Comparison of ENCODE assay signal across 7 mouse cellular contexts in the genomic region with DNA sequence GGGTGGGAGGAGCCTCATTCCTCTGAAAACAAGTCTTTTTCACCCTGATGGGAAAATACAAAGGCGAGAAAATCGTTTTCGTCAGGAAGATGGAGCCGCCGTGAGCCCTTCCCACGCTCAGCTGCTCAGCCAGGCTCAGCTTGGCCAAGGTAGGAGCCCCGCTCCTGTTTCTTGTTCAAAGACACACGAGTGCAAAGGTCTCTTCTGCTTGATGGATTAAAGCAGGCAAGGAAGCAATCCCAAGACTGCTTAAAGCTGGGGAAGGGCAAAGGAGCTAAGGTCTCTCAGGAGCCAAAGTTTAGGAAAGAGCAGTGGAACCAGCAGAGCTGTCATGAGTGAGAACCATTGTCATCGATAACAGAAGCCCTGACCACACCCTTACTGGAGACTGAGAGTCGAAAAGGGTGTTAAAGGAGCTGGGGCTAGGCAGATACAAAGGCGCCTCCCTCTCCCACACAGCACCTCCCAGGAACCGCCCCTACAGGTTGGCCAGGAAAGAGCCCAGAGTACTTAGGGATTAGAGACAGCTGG.
DNase-seq lines count a peak whose midpoint lies in the region; ATAC-seq and TF ChIP-seq lines count a peak whose summit lies in the region.

No protein-coding gene starts in this region.

- no peak for TF ChIP-seq POLR2A in lung, adult 2 months (IDR thresholded peaks at IDR 0.05; ENCODE audit: borderline replicate concordance, extremely low read depth, low read depth, low read length)

- no peaks in the 10 kb centered on the region for H3K9me3 ChIP-seq in lung, embryonic 14.5 days (ENCODE audit: low read depth, low read length)
- no peaks in the 10 kb centered on the region for H3K9me3 ChIP-seq in embryonic facial prominence, embryonic 10.5 days
- no peaks in the 10 kb centered on the region for H3K9me3 ChIP-seq in stomach, embryonic 14.5 days (ENCODE audit: control insufficient read depth, low read depth, low read length)

- H3K9ac ChIP-seq in lung, embryonic 14.5 days = no peak overlapping the region
- no peak overlapping the region for H3K9ac ChIP-seq in stomach, embryonic 14.5 days (replicated peaks; ENCODE audit: low read depth, low read length)

- H3K4me3 ChIP-seq in lung, embryonic 14.5 days (ENCODE audit: low read depth, low read length) = no peak overlapping the region
- no peak overlapping the region for H3K4me3 ChIP-seq in lung, adult 2 months (replicated peaks; ENCODE audit: extremely low read depth, low read depth, low read length)
- H3K4me3 ChIP-seq in embryonic facial prominence, embryonic 10.5 days = no peak overlapping the region
- H3K4me3 ChIP-seq in stomach, embryonic 14.5 days (ENCODE audit: low read depth, low read length) = no peak overlapping the region

- WGBS in lung, embryonic 14.5 days = 23% methylated on average over 12 of the region's 12 CpGs
- 31% methylated on average over 12 of the region's 12 CpGs for WGBS in lung, adult 2 months
- WGBS in embryonic facial prominence, embryonic 10.5 days = 35% methylated on average over 12 of the region's 12 CpGs
- WGBS in stomach, embryonic 14.5 days = 13% methylated on average over 12 of the region's 12 CpGs

- no peak overlapping the region for H3K4me2 ChIP-seq in lung, embryonic 14.5 days
- H3K4me2 ChIP-seq in stomach, embryonic 14.5 days (replicated peaks; ENCODE audit: low read depth, low read length) = no peak overlapping the region

- TF ChIP-seq CTCF in lung, embryonic 14.5 days (IDR thresholded peaks at IDR 0.05; ENCODE audit: low read depth) = no peak; the same call in 1 of the 2 replicates
- no peak for TF ChIP-seq CTCF in lung, adult 2 months (IDR thresholded peaks at IDR 0.05; ENCODE audit: insufficient read depth, low read length)

- H3K27me3 ChIP-seq in lung, embryonic 14.5 days (ENCODE audit: insufficient read depth, low read length) = no peaks in the 10 kb centered on the region
- H3K27me3 ChIP-seq in embryonic facial prominence, embryonic 10.5 days (replicated peaks; ENCODE audit: low read depth, poor library complexity, severe bottlenecking) = no peaks in the 10 kb centered on the region; the same call in none of the 2 replicates
- no peaks in the 10 kb centered on the region for H3K27me3 ChIP-seq in stomach, embryonic 14.5 days (ENCODE audit: control insufficient read depth, insufficient read depth, low read length)

- H3K36me3 ChIP-seq in lung, embryonic 14.5 days (ENCODE audit: insufficient read depth) = no peaks in the 10 kb centered on the region
- no peaks in the 10 kb centered on the region for H3K36me3 ChIP-seq in embryonic facial prominence, embryonic 10.5 days (replicated peaks)
- H3K36me3 ChIP-seq in stomach, embryonic 14.5 days (ENCODE audit: control insufficient read depth, insufficient read depth, low read length) = no peaks in the 10 kb centered on the region

- peaks cover 8% of the 10 kb centered on the region for H3K4me1 ChIP-seq in lung, embryonic 14.5 days (ENCODE audit: insufficient read depth)
- H3K4me1 ChIP-seq in lung, adult 2 months (ENCODE audit: control insufficient read depth, insufficient read depth, low read length) = peaks cover 6% of the 10 kb centered on the region
- peaks cover 59% of the 10 kb centered on the region for H3K4me1 ChIP-seq in embryonic facial prominence, embryonic 10.5 days
- H3K4me1 ChIP-seq in stomach, embryonic 14.5 days (ENCODE audit: control insufficient read depth, insufficient read depth, low read length) = peaks cover 30% of the 10 kb centered on the region

- no peak overlapping the region for H3K27ac ChIP-seq in lung, embryonic 14.5 days (ENCODE audit: low read depth)
- 0 out of 2 replicates have a peak overlapping the region, but pooled peaks have one; percentile 3 for H3K27ac ChIP-seq in embryonic facial prominence, embryonic 10.5 days (replicated peaks)
- H3K27ac ChIP-seq in stomach, embryonic 14.5 days (ENCODE audit: low read length) = peak overlapping the region; percentile 39; the same call in 1 of the 2 replicates

- peak; percentile 42 for DNase-seq in lung, embryonic 14.5 days
- no peak for DNase-seq in lung, adult 2 months
- no peak for DNase-seq in embryonic facial prominence, embryonic 10.5 days (ENCODE audit: low spot score)
- peak; percentile 20 for DNase-seq in kidney, postnatal 10 days
- no peak for DNase-seq in adrenal gland, adult 2 months
- DNase-seq in layer of hippocampus, adult 9-11 months = no peak

- ATAC-seq in lung, embryonic 14.5 days (ENCODE audit: insufficient read depth) = no peak
- ATAC-seq in stomach, embryonic 14.5 days (ENCODE audit: insufficient number of reproducible peaks, insufficient read depth, low FRiP score, low read depth) = peak; percentile 51; the same call in 1 of the 2 replicates

Comparison
In these comparisons a context has a peak if more than half of its experiments do, and no peak if none do; other contexts are left out.
1. DNase-seq: peak in lung, embryonic 14.5 days (single experiment) and kidney, postnatal 10 days (single experiment); none in lung, adult 2 months (single experiment), embryonic facial prominence, embryonic 10.5 days (single experiment), adrenal gland, adult 2 months (single experiment) and layer of hippocampus, adult 9-11 months (single experiment).